Mouse (Mus musculus) CH12F3 (cell line): ENCODE results near the gene Nrxn1.
"Not testable (repeated sequence)": the region's sequence is repeated elsewhere in the genome, so short reads cannot be mapped to it uniquely, and the experiment has no call there.

Source experiments
- in situ Hi-C: fragments of 300-500 bp; cut with MboI; formaldehyde crosslinking; loops from 2 replicates; pipeline ENCODE4 v1.14.3; 2020; ENCODE audit warnings: low sequenced_read_pairs

Gene Nrxn1

DNA sequence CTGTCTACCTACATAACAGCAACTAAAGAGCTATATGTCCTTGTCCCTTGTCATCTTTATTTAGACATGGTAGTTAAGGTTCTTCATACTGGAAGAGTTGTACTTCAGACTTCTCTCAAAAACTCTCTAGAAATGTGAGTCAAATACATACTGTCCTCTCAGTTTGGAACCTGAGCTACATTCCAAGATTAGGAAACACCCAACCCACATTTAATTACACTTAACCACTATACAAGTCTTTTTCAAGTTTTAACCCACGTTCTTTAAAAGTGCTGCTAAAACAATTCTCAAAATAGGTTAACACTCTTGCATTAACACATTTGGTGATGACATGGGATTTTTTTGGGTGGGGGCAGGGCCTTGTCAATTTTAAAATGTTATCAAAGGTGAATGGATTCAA is 759.4 kb downstream of the Nrxn1 start:
- in situ Hi-C loops = no loop called here

DNA sequence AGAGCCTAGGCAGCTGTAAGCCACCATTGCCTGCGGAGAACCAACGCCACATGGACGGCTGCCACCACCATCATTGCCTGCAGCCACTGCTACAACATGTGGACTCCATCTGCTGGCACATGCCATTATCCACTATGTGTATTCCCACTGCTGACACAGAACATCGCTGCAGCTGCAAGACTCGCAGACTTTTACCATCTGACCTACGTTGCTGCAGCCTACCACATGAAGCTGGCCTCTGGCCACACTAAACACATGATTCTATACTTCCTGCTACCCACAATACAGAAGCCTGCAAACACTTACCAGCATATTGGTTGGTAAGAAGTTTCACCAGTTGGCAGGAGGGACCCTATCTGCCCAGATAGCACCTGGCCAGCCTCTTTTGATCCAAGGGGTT is 769.2 kb downstream of the Nrxn1 start:
- in situ Hi-C loops = no loop called here

DNA sequence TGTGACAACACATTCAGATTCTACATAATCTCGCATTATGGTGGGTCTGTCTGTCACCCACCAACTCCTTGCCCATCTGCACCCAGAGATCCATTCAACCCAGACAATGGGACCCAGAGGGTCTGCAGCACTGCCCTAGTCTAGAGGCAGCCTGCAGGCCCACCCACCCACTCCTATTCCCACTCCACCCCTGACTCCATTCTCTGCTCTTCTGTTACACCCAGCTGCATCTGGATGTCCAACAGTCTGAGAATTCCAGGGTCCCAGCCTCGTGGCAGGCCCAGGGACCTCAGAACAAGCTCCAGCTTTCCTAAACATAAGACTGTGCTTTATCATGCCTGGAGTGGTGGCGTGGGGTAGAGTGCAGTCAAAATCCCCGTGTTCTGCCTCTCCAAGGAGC is 820.6 kb downstream of the Nrxn1 start:
- in situ Hi-C loops = no loop called here

DNA sequence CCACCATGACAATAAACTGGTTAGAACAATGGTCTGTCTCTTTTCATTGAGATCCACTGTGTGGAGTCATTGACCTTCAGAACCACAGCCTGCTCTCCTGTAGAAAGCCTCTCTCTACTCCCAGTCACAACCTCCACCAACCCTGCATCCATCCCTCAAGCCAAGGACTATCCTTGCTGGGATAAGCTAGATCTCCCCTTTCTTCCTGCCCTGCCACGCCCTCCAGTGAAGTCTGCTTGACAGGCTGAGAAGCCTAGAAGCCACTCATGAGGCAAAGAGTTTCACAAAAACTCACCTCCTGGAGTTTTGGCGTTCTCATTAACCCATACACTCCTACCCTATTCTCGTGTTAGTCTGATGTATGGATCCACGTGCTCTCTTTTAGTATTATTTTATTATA is 821.7 kb downstream of the Nrxn1 start:
- in situ Hi-C loops = no loop called here

DNA sequence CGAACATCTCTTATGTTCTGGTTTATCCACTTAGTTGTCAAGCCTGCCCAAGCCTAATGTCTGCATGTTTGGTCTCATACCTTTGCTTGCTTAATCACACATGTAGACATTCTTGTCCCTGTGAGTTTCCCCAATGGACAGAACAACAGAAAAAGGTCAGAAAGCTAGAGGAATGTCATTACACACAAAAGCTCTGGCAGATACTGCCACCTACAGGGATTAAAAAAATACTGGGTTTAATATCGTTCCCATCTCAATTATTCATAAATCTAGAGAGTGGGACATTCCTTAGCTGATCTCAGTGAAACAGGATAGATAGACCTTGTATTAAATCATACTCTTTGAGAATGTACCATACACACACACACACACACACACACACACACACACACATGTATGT is 823.7 kb downstream of the Nrxn1 start:
- in situ Hi-C loops = no loop called here

DNA sequence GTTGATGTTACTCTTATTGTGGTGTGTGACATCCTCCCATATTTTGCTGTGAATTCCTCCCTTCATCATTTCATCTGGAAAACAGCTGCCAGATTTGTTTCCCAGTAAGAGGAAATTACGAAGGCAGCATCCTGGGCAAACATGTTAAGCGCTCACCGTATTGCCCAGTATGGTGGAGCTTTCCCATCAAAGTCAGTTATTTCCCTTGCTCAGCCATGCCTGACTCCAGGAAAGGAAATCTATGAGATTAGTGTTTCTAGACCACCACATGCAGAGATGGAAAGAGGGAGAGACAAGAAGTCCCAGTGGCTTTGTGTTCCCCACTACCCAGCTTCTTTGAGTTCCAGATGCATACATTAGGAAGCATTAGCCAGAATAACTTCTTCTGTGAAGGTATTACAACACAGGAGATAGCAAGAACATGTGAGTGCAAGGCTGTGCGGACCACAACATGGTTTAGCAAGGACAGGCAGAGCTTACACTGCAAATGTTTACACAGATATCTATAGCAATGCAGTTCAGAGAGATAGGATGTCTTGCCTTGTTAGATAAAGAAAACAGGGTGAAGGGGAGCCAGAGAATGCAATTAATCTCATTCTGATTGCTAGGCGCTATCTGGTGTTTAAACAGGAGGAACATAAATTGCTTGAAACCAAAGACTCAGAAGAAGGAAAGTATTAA is 839.3 kb downstream of the Nrxn1 start:
- in situ Hi-C loops = no loop called here

DNA sequence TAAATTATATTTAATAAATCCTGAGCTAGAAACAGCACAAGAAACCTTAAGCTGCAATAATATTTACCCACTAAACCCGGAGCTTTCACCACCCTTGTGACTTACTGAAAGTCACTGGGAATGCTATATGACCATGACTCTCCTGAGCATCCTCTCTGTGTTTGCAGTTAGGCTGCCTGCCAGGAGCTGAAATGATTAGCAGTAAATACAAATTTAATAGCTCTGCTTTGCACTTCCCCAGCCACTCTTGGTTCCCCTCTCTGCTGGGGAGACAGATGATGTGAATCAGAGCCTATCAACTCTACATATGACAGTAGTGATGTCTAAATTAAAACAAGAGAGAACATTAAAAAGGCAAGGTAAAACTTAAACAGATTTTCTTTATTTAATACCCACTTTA is 840.7 kb downstream of the Nrxn1 start:
- in situ Hi-C loops = no loop called here

DNA sequence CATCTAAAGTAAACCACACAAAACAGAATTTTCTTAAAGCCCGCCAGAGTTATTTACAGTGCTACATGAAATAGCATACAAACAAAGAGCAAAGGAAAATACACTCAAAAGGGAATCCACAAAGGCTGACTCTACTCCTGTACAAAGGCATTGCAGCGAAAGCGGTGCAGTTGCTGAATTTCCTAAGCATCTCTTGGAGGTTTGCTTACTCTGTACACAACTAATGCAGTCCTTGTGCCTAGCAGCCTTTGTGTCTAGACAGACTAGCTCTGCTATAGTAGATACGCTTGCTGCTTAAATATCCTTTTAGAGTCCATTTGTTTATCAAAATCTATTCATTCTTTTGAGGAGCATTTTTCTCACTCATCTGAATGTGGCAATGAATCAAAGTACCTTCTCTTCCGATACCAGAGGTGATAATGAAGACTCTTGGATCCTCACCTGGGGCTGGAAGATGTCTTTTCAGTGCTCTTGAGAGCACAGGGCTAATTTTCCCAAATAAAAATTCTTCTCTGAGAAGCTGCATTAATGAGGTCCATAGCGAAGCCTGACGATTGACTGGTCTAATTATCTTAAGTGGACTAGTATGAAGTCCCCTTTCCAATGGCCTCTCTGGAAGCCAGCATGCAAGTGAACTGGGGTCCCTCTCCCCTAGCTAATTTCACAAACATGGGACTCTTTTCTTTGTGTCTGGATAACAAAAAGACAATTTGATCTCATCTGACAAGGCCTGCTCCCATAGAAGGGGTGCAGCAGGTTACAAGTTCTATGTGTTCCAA is 845.6 kb downstream of the Nrxn1 start:
- in situ Hi-C loops = no loop called here

DNA sequence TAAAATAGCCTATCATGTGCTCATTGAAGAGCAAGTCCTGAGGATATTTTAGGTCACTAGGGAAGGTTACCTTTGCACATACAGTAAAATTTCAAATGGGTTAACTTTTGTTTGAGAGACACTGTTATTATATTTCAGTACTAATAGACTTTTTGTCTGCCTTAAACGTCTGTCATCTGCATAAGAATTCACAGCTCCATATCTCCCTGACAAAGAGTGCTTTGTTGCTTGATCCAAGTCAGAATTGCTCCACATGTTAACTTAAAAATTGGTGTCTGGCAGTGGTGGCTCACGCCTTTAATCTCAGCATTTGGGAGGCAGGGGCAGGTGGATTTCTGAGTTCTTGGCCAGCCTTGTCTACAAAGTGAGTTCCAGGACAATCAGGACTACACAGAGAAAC is 848.5 kb downstream of the Nrxn1 start:
- in situ Hi-C loops = no loop called here

DNA sequence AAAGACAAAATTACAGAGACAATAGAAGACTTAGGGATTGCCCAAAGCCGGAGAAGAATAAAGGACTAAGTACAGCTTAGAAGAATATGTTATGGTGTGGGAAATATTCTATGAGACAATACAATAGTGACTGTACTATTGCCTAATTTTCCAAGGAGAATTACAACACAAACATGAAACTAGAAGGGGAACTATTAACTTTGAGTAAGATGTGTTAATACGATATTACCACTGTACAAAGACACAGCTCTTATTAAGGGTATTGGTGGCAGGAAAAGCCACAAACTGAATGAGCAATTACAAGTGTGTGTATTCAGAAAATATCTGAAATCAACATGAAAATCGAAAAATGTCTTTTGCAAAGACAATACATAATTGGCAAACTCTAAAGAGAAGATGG is 853.9 kb downstream of the Nrxn1 start:
- in situ Hi-C loops = no loop called here

DNA sequence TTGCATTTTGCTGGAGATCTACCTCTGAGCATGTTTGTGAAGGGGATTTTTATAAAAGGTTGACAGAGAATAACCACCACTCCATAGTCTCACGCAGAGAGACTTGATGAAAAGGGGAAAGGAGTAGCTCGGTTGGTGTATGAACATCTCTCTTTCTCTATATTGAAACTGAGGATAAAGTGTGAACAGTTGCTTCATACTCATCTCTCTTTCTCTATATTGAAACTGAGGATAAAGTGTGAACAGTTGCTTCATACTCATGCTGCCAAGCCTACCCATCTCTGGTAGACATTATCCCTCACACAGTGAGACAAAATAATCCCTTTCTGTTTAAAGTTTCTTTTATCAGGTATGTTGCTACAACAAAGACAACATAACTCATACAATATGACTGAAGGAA is 854.4 kb downstream of the Nrxn1 start:
- in situ Hi-C loops = no loop called here

DNA sequence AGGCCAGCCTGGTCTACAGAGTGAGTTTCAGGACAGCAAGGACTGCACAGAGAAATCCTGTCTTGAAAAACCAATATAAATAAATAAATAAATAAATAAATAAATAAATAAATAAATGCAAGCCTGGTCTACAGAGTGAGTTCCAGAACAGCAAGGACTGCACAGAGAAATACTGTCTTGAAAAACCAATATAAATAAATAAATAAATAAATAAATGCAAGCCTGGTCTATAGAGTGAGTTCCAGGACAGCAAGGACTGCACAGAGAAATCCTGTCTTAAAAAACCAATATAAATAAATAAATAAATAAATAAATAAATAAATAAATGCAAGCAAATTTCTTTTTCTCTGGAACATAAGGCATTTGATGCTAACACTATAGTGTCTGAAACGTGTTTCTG is 857.2 kb downstream of the Nrxn1 start:
- in situ Hi-C loops = not testable (repeated sequence)

DNA sequence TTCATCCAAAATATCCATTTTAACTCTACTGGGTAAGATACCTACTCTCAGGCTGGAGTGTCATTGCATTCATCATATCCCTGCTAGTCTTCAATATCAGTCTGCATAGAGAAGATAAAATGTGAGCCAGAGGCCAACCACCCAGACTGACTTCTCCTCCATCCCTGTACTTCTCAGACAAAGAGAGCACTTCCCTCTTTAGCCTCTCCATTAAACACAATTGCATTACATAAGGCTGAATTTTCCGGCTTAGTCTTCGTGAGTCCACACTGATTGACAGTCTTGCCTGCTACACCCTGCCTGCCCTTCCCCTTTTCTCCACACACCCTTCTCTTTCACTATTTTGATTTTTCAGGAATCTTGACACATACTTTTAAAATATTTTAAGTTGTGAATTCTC is 858.1 kb downstream of the Nrxn1 start:
- in situ Hi-C loops = no loop called here

DNA sequence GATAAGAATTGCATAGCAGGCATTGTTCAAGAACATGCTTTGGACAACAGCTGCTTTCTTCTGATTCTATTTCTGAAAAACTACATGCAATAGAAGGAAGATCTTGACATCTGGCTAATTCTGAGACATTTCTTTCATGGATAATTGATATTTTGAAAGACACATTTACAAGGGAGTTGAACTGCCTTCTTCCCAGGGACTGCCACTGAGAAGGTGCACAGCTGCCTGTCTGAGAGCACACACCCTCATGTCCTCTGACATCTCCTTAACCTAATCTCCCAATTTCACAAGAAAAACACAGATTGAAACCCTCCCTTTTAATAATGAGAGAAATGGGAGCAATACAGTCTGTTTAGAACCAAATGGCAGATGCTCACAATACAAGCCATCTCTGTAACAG is 884.3 kb downstream of the Nrxn1 start:
- in situ Hi-C loops = no loop called here

DNA sequence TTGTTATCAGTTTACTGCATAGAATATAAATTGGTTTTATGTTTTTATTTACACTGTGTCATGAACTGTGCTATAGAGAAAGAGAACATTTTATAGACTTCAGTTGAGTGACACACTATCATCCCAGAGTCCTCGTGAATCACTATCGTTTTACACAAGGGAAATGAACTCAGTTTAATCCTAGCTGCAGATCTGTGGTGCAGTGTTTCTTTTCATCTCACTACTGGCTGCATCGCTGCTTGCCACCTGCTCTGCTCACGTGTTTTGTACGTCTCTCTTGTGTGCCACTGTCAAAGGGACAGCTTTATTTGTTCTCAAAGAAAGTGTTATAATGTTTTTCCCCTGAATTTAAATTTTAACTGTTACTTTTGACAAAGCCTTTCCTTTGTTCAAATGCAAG is 885.3 kb downstream of the Nrxn1 start:
- in situ Hi-C loops = no loop called here

DNA sequence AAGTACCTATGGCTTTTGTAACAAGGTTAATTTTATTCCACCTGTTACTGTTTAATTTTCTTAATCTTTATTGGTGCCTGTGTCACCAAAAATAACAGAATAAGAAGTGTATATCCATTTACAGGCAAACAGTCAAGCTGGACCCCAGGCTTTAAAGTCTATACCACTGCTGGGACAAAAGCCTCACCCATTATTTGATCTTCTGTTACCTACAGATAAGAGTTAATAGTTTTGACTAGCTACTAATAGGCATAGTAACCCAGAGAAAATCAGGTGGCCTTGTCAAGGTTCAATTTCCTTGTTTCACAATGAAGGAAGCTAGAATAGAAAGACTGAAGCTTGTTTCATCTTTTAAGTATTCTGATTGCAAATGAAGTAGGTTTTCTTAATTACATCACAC is 888.9 kb downstream of the Nrxn1 start:
- in situ Hi-C loops = no loop called here

DNA sequence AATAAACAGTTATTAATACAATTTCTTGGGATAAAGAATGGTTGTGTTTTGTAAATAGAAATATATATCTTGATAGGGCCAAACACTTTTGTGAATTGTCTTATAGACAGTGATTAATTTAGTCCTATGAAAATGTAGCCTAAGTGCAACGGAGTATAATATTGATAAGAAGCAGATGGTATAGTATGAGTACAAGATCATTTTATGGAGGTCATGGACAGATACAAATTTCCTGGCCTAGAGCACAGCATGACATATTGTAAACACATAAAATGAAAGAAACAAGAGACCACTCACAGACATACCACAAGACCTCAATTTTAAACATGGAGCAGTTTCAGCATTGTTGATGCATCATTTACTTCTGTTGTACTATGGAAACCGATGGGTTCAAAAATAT is 890.1 kb downstream of the Nrxn1 start:
- in situ Hi-C loops = no loop called here

DNA sequence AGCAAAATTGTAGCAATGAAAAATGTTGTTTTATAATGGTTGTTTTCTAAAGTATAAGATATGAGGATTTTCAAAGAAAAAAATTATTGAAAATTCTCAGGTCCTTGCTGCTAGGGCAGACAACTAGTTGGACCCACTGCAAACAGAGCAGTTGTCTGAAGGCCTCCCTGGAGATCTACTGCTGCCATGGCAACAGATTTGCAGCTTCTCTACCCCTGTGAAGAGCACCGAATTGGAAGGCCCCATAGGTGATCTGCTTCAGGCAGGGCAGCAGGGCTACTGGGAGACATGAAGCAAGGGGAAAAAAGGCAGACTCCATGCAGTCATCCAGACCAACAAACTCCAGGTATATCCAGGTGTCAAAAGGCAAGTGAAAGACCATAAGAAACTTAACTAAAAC is 896.1 kb downstream of the Nrxn1 start:
- in situ Hi-C loops = no loop called here

DNA sequence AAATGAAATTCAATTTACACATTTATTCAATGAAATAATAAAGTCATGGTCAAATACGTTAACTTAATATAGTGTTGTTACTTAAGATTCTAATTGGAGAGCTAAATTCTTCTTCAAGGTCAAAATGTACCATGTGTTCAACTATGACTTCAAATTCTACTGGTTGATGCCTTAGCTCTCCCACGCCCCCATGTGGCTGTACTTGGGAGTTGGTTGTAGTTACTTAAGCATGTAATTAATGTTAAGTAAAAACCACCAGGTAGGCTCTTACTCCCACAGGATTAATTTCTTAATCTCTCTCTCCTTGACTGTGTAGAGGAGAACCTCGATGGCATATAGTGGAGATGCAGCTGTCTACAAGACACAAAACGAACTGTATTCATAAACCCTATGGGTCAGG is 951.3 kb downstream of the Nrxn1 start:
- in situ Hi-C loops = no loop called here

DNA sequence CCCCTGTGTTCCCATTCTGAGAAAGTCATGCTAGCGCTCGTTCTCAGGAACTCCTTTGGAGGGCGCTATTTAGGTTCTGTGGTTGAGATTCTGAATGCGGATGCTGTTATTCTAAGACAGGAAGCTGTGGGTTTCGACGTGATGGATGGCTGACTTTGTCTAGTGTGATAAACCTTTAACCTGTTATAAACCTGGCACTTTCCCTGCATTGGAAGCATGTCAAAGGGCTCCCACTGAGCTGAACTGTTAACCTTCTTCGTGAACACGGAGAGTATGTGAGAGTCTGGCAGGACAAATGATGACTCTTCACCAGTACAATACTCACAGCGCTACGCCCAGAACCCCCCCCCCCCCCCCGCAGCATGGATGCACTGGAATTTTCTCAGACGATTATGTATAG is 962.0 kb downstream of the Nrxn1 start:
- in situ Hi-C loops = no loop called here

DNA sequence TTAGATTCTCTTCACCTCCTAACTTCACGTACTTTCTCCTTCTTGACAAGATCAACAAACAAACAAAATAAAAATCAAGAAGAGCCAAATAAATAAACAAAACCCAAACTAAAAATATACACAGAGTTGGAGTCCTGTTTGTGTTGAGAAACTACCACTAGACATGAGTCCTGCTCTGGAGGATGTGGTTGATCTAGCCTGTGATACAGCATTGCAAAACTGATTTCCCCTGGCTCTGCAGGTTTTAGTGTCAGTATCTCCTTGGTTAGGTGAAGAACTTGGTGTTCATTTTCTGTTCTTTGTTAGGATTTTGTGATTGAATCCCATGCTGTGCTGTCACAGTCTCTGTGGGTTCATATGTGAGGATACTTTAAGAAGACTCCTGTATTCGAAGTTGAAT is 963.7 kb downstream of the Nrxn1 start:
- in situ Hi-C loops = no loop called here

DNA sequence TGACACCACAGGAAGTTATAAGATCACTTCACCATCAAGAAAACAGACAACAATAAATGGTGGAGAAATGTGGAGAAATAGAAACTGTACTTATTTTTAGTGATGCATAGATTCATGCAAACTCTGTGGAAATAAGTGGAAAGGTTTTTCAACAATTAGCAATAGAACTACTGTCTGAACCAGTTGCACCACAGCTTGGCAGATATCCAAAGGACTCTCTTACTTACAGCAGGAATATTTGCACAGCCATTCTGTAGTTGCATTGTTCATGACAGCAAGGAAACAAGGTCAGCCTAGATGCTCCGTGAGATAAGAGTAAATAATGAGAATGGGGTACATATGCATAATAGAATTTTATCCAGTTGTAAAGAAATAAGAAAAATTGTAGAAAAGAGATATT is 965.3 kb downstream of the Nrxn1 start:
- in situ Hi-C loops = no loop called here
